Mouse (Mus musculus) midbrain, embryonic 10.5 days (tissue): ENCODE measurements at regions not wholly inside any gene's neighbourhood (a gene's known extent, or its start where the extent isn't known, plus 50 kb on each side); places are given as distances from the start of the nearest gene placed in this dataset.

ENCODE experiments used
- DNase-seq: peaks from one replicate; pipeline ENCODE4 v3.0.0-alpha.2; 2017; ENCODE audit warnings: low spot score
- H3K27ac ChIP-seq: fragments of 300-500 bp; sonication (generic); replicated peaks from 2 replicates; pipeline ENCODE4 v1.5.1; 2016; ENCODE audit warnings: mild to moderate bottlenecking
- H3K27me3 ChIP-seq: fragments of 300-500 bp; sonication (generic); 2 replicates; pipeline ENCODE4 v1.6.1; 2016; ENCODE audit warnings: low read depth, mild to moderate bottlenecking; ENCODE audit not compliant: poor library complexity, severe bottlenecking
- H3K36me3 ChIP-seq: fragments of 300-500 bp; sonication (generic); 2 replicates; pipeline ENCODE4 v1.6.1; 2016; ENCODE audit warnings: mild to moderate bottlenecking, moderate library complexity
- H3K4me1 ChIP-seq: fragments of 300-500 bp; sonication (generic); 2 replicates; pipeline ENCODE4 v1.6.1; 2016
- H3K4me3 ChIP-seq: fragments of 300-500 bp; sonication (generic); 2 replicates; pipeline ENCODE4 v1.5.1; 2016; ENCODE audit warnings: mild to moderate bottlenecking, moderate library complexity
- H3K9me3 ChIP-seq: fragments of 300-500 bp; sonication (generic); replicated peaks from 2 replicates; pipeline ENCODE4 v1.6.1; 2016; ENCODE audit warnings: mild to moderate bottlenecking
- WGBS: fragments of 180-500 bp; shearing (Covaris S2); methylation state at CpG from one replicate; pipeline ENCODE4 v1.1.7; 2016; 5-methylcytosine and 5-hydroxymethylcytosine counted together

DNA sequence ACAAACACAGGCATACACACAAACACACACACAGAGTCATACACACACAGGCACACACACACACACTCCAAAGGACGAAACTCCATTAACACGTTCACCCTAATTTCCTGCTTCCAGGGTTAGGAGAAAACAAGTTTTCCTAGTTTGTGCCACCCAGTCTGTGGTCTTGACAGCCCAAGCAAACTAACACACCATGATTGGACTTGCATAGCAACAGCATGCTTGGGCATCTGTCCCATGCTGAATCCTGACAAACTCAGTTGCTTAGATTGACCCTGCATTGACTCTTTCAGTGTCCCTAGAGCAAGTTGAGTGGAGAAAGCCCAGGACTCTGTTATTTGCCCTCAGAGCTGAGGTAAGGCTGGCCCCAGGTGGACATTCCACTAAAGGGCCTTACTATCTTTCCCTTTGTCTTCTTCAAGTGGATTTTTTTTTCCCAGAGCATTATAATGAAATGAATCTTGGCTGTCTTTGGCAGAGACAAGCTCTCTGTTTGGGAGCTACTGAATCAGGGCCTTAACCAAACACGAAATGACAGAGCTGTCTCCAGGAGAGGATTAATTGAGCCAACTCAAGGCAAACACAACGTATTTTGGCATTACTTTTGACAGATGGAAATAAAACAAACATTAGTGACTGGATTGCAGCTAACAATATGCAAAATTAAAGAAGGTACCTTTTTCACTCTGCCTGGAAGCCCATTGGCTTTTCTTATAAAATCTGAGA is 581.1 kb upstream of the Cdh5 start:
- Histone ChIP-seq H3K9me3 (no peaks in the 10 kb centered on the region), H3K36me3 (no peaks in the 10 kb centered on the region), H3K27ac (no peak overlapping the region), H3K4me3 (no peak overlapping the region), H3K27me3 (no peaks in the 10 kb centered on the region), H3K4me1 (no peaks in the 10 kb centered on the region)
- no peak for DNase-seq
- 81% methylated on average over 4 of the region's 4 CpGs for WGBS

DNA sequence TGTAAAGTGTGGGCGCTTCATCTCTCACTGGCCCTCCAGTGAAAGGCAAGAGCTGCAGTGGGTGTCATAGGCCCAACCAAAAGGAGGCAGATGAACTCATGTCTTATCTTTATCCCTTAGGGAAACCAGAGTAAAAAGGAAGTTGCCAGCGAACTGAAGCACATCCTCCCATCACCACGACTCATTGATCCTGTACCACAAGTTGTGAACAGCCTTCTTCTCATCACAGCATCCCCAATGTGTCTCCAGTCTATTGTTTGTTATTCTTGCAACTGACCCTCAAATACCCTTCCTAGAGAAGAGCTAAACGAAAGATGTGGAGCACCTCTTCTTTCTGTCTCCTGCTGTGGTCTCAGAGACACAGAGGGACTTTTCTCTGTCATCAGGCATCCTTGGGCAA is 570.5 kb upstream of the Cdh5 start:
- H3K9me3 ChIP-seq = no peaks in the 10 kb centered on the region
- no peak overlapping the region for H3K4me3 ChIP-seq
- H3K27ac ChIP-seq = no peak overlapping the region
- peaks cover 6% of the 10 kb centered on the region for H3K4me1 ChIP-seq
- no peak for DNase-seq
- H3K36me3 ChIP-seq = no peaks in the 10 kb centered on the region
- no peaks in the 10 kb centered on the region for H3K27me3 ChIP-seq
- 70% methylated on average over 4 of the region's 4 CpGs for WGBS

DNA sequence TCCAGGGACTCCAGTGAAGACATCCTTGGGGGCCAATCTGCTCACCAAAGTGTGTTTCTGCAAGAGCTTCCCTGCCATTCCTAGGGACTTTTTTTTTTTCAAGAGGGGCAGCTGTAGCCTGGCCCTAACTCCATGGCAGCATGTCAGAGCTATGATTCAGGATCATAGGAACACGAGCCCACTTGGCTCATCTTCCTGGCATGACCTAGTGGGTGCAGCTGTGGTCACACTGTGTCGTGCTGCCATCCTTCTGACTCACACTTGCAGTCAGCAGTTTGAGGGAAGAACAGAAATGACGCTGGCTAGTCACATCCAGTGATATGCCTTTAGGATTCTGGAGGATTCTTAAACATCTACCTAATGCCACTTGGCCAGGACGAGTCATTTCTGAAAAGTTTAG is 566.5 kb upstream of the Cdh5 start:
- H3K4me3 ChIP-seq = no peak overlapping the region
- H3K27me3 ChIP-seq = no peaks in the 10 kb centered on the region
- no peaks in the 10 kb centered on the region for H3K9me3 ChIP-seq
- H3K36me3 ChIP-seq = no peaks in the 10 kb centered on the region
- WGBS = 92% methylated on average over 4 of the region's 4 CpGs
- H3K27ac ChIP-seq = no peak overlapping the region
- no peak for DNase-seq
- no peaks in the 10 kb centered on the region for H3K4me1 ChIP-seq

DNA sequence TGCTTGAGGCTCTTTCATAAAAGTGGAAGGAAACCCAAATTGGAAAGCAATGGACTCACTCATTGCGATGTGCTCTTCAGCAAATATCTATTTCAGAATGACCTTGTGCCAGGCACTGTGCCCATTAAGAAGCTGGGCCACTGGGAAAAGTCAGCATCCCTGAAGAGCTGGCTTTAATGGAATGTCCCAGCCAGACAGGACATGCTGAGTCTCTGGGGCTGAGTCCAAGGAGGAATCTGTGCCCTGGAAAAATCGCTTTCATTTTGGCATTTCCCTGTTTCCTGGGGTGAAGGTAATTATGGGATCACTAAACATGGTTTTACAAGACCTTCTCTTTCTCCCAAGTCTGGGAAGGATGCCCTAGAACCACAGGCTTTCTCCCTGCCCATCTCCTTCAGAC is 564.6 kb upstream of the Cdh5 start:
- 76% methylated on average over 2 of the region's 2 CpGs for WGBS
- no peak overlapping the region for H3K4me3 ChIP-seq

GRCm38 (mm10) chr8:103541954-103542353 is 559.5 kb upstream of the Cdh5 start:
- no peak overlapping the region for H3K27ac ChIP-seq
- 87% methylated on average over 2 of the region's 2 CpGs for WGBS
- no peak for DNase-seq

More for the DNA sequence above, 564.6 kb upstream of the Cdh5 start:
- Histone ChIP-seq H3K27me3 (no peaks in the 10 kb centered on the region), H3K9me3 (no peaks in the 10 kb centered on the region), H3K27ac (no peak overlapping the region), H3K4me1 (no peaks in the 10 kb centered on the region), H3K36me3 (no peaks in the 10 kb centered on the region)
- no peak for DNase-seq

GRCm38 (mm10) chr8:103551916-103552535 is 549.4 kb upstream of the Cdh5 start:
- no peak overlapping the region for H3K27ac ChIP-seq
- no peak for DNase-seq
- no peaks in the 10 kb centered on the region for H3K9me3 ChIP-seq
- no peaks in the 10 kb centered on the region for H3K36me3 ChIP-seq
- H3K4me3 ChIP-seq = no peak overlapping the region
- WGBS = 95% methylated on average over 8 of the region's 8 CpGs
- H3K4me1 ChIP-seq = no peaks in the 10 kb centered on the region
- no peaks in the 10 kb centered on the region for H3K27me3 ChIP-seq

More at GRCm38 (mm10) chr8:103541954-103542353, 559.5 kb upstream of the Cdh5 start:
- Histone ChIP-seq H3K27me3 (no peaks in the 10 kb centered on the region), H3K4me1 (no peaks in the 10 kb centered on the region), H3K36me3 (no peaks in the 10 kb centered on the region), H3K9me3 (no peaks in the 10 kb centered on the region), H3K4me3 (no peak overlapping the region)

GRCm38 (mm10) chr8:103561606-103562005 is 539.8 kb upstream of the Cdh5 start:
- no peak for DNase-seq
- Histone ChIP-seq H3K9me3 (no peaks in the 10 kb centered on the region), H3K27me3 (no peaks in the 10 kb centered on the region), H3K4me3 (no peak overlapping the region), H3K4me1 (no peaks in the 10 kb centered on the region), H3K27ac (no peak overlapping the region), H3K36me3 (no peaks in the 10 kb centered on the region)
- WGBS = 87% methylated on average over 2 of the region's 2 CpGs

- no peak overlapping the region for H3K27ac ChIP-seq
- WGBS = 75% methylated on average over 11 of the region's 11 CpGs
Measured at GRCm38 (mm10) chr8:103570864-103571425, 530.5 kb upstream of the Cdh5 start.

GRCm38 (mm10) chr8:103577147-103577546 is 524.3 kb upstream of the Cdh5 start:
- H3K27ac ChIP-seq = no peak overlapping the region
- H3K9me3 ChIP-seq = no peaks in the 10 kb centered on the region
- WGBS = 95% methylated on average over 3 of the region's 3 CpGs

More at GRCm38 (mm10) chr8:103570864-103571425, 530.5 kb upstream of the Cdh5 start:
- Histone ChIP-seq H3K4me3 (no peak overlapping the region), H3K4me1 (no peaks in the 10 kb centered on the region), H3K27me3 (no peaks in the 10 kb centered on the region), H3K9me3 (no peaks in the 10 kb centered on the region), H3K36me3 (no peaks in the 10 kb centered on the region)
- no peak for DNase-seq

GRCm38 (mm10) chr8:103578006-103578405 is 523.4 kb upstream of the Cdh5 start:
- Histone ChIP-seq H3K36me3 (no peaks in the 10 kb centered on the region), H3K4me3 (no peak overlapping the region), H3K27ac (no peak overlapping the region), H3K27me3 (no peaks in the 10 kb centered on the region), H3K9me3 (no peaks in the 10 kb centered on the region), H3K4me1 (peaks cover 7% of the 10 kb centered on the region)
- 85% methylated on average over 6 of the region's 6 CpGs for WGBS
- no peak for DNase-seq

More at GRCm38 (mm10) chr8:103577147-103577546, 524.3 kb upstream of the Cdh5 start:
- H3K36me3 ChIP-seq = no peaks in the 10 kb centered on the region
- DNase-seq = no peak
- no peaks in the 10 kb centered on the region for H3K4me1 ChIP-seq
- no peaks in the 10 kb centered on the region for H3K27me3 ChIP-seq
- H3K4me3 ChIP-seq = no peak overlapping the region

GRCm38 (mm10) chr8:103608291-103608690 is 493.1 kb upstream of the Cdh5 start:
- 91% methylated on average over 6 of the region's 6 CpGs for WGBS
- Histone ChIP-seq H3K4me1 (no peaks in the 10 kb centered on the region), H3K9me3 (no peaks in the 10 kb centered on the region), H3K36me3 (no peaks in the 10 kb centered on the region), H3K27me3 (no peaks in the 10 kb centered on the region), H3K4me3 (no peak overlapping the region), H3K27ac (no peak overlapping the region)
- DNase-seq = no peak

DNA sequence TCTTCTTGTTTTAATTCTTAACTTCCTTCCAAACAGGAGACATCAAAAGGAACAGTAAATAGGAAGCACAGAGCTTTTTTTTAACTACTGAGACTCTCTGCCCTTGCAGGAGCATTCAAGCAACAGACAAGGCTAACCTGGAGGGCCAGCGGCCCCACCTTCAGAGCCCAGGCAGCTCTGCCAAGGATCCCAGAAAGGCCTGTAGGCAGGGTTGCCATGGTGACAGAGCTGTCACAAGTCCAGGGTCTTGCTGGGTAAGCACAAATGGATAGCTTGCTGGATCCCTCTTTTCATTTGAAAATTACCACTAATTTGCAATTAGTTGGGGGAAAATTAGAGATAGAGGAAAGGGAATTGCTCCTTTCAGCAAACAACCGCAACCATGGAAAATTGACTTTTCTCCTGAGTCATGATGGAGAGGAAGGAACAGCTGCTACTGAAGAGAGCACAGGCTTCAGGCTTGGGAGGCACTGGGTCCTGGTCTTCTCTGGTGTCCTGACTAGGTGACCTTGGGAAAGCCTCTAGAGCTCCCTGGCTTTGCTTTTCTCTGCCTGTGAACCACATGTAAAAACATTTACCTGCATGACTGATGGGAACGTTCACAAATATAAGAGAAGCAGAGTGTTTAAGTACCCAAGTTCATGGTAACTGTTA is 477.5 kb upstream of the Cdh5 start:
- no peak overlapping the region for H3K27ac ChIP-seq
- peaks cover 12% of the 10 kb centered on the region for H3K4me1 ChIP-seq
- H3K4me3 ChIP-seq = no peak overlapping the region
- no peaks in the 10 kb centered on the region for H3K36me3 ChIP-seq
- no peaks in the 10 kb centered on the region for H3K27me3 ChIP-seq
- peak; percentile 54 for DNase-seq
- H3K9me3 ChIP-seq = no peaks in the 10 kb centered on the region
- 36% methylated on average over 3 of the region's 3 CpGs for WGBS
